Mouse (Mus musculus) urinary bladder, postnatal 14 days (tissue): ENCODE measurements around the gene Sgpl1.

Source experiments
- DNase-seq: peaks from one replicate; pipeline ENCODE4 v3.0.0; 2021; ENCODE audit warnings: low spot score

Gene Sgpl1

DNA sequence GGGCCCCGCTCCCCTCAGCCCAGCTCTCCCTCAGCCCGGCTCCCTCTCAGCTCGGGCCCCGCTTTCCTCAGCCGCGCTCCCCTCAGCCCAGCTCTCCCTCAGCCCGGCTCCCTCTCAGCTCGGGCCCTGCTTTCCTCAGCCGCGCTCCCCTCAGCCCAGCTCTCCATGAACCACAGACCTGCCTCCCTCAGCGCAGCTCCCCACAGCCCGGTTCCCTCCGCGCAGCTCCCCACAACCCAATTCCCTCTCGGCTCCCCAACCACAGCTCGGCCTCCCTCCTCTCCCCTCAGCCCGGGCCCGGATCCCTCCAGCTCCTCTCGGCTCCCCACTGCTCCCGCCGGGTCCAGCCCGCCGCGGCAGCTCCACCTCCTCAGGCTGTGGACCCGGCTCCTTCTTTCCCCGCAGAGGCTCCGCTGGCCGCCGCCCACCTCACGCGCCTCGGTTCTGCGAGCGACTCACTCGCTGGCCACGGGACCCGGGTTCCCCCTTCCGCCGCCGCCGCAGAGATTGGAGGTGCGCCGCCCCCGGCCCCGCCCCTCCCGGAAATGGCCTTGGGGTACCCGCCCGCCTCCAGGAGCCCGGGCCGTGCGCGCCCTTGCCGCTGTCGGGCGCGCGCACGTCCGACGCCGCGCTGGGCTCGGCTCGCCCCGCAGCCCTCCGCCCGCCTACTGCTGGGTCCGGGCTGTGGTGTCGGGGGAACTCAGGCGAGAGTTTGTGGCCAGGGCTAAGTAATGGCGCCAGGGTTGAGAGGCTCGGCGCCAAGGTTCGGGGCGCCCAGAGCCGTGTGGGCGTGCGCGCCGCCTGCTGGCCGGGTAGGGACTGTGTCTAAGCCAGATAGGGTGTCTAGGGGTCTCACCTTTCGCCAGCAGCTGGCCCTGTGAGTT, at the start of gene Sgpl1:
TSS of gene Sgpl1 (minus strand) at position 547 of the 884 bp plus-strand sequence.
- peak; percentile 94 for DNase-seq

DNA sequence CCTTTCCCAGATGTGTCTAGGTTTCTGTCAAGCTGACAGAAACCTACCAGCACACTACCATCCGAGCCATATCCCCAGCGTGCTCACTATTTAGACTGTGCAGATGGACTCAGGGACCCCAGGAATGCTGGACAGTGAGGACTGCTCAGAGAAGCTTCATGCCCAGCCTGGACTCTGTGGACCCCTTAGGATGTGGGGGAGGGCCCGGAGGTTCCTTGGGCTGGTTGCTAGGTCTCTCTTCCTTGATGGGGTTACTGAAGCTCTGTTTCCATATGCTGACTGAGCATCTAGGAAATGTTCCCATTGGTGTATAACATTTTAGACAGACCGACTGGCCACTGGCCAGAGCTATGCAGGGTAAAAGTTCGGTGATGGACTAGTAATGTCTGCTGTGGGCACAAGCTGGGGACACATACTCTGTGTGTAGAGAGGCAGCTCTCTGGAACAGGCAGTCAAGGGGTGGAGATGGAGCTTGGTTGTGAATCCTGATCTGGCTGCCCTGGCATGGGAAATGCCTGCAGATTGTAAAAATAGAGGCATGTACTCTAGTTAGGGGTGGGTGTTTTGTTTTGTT, 48.3 kb upstream of the Sgpl1 start:
- DNase-seq: no peak

DNA sequence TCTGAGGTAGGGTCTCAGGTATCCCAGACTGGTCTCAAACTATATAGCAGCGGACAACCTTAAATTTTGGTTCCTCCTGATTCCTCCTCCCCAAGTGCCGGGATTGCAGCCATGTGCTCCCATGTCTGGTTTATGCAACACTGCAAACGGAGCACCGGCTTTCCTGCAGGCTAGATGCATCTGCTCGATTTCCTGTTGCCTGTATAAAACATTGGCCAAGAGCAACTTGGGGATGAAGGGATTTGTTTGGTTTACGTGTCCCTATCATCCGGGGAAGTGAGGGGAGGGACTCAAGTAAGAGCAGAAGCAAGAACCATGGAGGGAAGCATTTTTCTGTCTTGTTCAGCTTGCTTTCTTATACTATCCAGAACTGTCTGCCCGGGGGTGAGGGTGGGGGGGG, 47.7 kb upstream of the Sgpl1 start:
- no peak for DNase-seq

DNA sequence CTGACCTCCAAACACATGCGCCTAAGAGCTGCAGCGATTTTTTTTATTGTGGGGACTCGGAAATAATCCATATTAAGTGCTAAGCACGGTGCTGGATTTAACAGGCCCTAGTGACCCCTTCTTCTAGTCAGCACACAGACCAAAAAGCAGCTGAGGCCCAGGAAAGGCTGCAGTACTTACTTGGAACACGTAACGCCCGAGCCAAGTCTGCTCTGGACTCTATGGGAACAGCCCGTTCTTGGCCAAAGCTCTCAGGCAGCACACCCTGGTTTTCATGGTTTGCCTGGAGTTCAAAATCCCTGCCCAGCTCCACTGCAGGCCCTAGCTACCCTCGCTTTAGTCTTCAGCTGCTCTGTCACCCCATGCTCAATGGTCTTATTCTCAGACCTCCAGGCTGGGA, 47.1 kb upstream of the Sgpl1 start:
- peak; percentile 39 for DNase-seq

DNA sequence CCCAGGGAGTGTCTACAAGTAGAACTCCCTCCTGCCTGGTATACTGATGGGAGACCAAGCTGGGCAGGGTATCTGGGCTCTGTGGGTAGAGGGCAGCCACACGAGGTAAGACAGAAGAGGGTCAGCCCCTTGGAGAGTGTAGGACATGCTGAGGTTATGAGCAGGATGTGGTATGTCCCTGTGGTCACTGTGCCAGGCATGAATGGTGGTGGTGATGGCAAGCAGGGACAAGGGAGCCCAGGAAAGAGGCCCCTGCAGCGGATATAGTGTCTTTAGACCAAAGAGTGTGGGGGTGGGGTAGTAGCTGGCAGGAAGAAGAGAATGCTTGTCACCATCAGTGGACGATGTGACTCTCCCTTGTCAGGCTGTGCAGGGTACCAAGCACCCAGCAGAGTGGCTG, 40.5 kb upstream of the Sgpl1 start:
- DNase-seq: no peak

DNA sequence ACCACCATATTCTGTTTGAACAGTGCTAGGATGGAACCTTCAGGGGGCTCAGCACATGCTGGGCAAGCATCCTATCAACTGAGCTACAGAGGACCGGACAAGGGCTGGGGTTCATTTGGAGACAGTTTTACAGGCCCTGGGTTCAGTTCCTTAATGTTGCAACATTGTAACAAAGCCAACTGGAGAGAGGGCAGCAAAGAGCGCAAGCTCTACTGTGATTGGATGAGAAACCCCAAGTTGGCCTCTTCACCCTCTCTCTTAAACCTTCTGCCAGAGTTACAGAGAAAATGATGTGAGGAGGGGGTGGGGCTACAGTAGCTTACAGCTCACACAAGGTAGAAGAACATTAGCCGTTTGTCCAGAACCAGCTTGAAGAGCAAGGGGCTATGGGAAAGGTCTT, 39.5 kb upstream of the Sgpl1 start:
- no peak for DNase-seq

DNA sequence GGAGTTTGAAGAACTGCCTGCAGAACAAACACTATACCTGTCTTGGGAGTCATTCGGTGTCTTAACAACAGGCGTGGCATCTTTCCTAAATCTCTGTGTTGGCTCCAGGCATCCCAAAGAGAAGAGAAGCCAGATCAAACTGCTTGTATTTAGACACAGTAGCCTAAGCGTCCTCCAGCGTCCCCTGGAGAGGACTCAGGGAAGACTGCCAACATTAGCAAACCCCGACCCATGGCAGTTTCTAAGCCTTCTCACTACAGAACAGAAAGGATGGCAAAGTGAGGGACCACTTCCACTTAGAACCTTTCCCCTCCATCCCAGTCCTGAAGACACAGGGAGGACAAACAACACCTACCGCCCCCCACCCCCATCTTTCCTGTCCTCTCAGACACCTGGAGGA, 32.4 kb upstream of the Sgpl1 start:
- no peak for DNase-seq

DNA sequence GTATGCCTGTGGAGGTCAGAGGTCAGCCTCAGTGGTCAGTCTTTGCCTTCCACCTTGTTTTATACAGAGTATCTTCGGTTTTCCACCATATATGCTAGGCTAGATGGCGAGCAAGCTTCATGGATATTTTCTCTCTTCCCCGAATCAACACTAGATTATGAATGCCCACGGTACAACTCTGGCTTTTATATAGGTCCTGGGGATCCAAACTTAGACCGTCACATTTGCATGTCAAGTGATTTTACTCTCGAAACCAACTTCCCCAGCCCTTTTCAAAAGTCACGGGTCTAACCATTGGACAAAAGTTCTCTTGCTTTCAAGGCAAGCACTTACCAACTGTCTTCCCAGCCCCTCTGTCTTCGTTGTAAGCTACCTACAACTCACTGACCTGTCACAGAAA, 31.2 kb upstream of the Sgpl1 start:
- no peak for DNase-seq

DNA sequence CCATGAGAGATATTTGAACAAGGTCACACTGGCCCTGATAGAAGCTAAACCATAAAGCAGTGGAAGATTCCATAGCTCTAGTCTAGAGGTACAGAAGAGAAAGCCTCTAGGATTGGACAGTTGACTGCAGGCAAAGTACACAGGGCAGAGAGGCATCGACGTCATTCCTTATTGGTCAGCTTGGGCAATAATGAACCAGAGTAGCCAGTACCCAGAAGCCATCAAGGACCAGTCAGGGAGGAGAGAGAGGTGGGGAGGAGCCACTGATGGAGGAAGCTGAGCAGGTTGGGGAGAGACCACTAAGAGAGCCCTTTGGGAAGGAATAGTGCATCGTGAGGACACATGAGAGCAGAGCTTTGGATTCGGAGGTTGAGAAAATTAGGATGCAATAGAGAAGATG, 30.2 kb upstream of the Sgpl1 start:
- DNase-seq: no peak

DNA sequence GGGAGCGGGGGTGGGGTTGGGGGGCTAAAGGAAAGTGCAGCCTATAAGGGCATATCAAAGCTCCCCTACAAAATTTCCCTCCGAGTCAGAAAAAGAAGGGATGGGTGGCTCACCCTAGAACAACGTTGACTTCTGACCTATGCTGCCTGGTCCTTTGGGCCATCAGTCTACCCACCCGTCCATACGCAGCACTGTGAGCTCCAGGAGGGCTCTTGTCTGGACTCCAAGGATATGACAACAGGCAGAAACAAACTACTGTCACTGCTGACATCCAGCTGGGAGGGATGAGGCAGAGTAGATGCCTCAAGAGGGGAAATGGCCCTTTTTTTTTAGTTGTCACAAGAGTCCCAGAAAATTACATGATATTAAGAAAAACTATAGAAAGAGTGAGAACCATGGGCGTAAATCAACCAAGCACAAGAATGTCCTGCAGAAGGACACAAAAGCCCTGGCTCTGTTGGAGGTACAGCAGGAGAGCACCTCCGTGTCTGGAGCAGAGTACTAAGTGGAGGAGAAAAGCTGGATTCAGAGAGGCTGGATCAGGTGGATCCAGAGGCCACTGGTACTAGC, 28.8 kb upstream of the Sgpl1 start:
- DNase-seq: no peak

DNA sequence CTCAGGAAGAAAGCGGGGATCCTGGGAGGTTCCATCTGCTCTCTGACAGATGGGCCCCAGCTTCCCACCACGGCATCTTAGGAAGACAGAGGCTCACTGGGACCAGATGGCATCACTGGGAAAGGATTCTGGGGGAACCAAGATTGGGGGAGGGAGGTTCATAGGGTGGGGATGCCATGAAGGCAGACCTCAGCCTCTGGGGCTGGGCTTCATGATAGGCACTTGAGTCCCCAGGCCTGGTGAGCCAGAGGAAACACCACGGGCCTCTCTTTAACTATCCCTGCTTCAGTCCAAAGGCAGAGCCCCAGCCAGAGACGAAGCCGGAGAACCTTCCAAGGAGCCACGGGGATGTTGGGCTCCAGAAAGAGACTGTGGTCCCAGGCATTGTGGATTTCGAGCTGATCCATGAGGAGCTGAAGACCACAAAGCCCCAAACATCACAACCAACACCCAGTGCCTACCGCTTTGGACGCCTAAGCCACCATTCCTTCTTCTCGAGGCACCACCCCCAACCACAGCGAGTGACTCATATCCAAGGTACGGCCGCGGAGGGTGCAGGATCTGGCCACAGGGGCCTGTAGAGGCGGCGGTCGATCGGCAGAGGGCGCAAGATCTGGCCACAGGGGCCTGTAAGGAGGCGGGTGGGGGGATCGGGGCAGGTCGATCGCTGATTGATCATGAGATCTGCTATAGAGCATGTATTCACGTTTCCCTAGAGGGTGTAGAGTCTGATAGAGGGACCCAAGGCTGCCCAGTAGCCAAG, 28.1 kb upstream of the Sgpl1 start:
- peak; percentile 54 for DNase-seq

DNA sequence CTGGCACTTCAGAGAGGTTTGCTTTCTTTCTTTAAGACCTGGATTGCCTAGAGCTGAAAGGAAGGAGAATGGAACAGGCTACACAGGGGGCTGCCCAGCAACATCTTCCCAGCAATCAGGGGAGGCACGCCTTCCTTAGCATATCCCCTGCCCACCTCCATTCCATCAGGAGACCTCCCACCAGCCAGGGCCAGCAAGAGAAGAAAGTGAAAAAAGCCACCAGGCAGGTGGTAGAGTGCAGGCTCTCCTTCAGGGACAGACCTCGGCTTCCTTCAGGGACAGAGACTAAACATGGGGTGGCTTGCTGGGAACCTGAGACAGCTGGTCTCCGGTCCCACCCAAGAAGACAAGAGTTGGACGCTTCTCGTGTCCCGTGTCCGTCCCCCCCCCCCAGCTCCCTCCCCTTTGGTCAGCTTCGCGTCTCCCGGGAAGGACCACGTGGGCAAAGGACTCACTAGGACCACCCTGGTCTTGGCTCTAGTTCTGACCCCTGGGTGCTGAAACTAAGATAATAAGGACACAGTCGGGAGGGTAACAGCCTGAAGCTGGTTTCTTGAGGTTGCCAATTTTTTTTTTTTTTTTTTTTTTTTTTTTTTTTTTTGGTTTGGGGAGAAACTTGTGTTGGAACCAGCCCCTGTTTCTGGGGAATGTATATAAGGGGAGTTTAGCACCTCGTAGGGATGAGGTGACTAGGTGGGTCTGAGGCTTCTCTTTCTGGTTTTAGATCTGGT, 27.4 kb upstream of the Sgpl1 start:
- DNase-seq: no peak

DNA sequence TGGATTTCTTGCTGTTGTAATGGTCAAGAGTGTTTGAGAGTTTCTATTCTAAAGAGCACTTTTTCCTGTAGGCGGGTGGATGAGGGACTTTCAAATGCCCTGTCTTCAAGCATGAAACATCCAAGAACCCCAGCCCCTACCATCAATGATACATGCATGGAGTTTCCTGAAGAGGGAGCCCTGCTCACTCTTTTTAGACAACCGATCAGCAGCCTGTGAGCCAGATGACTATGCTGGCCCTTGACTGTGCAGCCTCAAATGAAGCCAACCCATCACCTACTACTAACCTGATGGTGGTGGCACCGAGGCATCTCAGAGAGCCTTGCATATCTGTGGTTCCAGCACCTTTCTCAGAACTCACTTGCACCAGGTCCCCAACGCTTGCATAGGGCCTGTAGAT, 25.0 kb upstream of the Sgpl1 start:
- DNase-seq: no peak

DNA sequence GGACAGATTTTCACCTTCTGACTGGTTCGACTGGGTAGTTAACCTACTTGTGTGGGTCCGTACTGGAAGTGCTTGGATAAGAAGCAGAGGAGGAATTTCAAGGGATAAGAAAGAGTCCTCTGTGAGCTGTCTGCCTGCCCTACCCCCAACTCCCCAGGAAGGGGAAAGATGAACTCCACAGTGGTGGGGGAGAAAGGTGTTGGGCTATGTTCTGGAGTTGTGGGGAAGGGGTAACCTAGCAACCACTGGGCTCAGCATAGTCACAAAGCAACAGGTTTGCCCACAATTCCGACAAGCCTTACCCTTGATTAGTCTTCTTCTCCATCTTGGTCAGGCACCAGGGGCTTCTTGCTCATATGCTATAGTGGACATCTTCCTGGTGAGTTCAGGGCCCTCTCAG, 24.2 kb upstream of the Sgpl1 start, which contains the start of gene Tbata:
TSS of gene Tbata (plus strand) at position 301 of the 400 bp plus-strand sequence.
- DNase-seq: no peak

DNA sequence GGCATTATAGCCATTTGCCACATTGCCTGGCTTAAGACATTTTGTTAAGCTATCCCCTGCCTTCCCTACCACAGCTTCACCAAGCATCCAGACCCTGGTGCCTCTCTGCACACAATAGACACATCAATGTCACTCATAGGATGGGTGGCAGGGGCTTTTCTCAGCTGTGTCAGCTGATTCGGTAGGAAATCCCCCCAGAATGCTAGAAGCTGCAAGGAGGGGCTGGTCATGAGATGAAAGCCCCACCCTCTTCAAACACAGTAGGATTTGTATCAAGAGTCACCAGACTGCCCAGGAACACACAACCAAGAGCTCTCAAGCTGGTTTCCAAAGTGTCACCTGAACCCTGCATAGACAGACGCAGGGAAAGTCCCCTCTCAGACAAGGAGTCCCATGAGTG, 20.9 kb upstream of the Sgpl1 start:
- no peak for DNase-seq

DNA sequence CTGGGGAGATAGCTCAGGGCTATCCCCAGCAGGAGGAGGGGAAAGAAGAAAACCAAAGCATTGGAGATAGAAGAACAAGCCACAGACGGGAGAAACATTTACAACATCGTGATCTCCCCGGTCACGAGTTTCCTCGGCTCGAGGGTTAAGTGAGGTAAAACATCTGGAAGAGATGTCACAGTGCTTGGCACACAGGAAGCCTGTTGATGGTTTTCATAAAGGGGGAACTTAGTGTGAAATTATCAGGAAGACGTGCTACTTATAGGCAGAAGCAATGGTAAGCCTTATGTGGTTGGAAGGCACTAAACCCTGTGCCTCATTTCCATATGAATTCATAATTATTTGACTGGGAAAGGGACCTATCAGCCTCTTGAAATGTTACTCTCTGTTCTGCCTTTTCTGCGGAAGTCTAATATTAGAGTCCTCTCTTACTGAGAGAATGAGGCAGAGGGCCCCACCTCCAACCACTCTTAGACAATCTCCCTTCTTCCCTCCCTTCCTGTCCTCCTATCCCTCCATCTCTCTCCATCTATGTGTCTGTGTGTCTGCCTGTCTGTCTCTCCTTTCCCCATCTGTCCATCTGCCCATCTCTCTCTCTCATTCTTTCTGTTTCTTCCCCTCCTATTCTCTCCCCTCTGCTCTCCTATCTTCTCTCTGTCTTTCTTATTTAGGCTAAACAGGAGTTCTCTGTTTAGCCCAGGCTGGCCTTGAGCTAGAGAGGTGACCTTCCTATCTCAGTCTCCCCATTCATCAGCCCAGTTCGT, 20.0 kb upstream of the Sgpl1 start:
- DNase-seq: no peak

DNA sequence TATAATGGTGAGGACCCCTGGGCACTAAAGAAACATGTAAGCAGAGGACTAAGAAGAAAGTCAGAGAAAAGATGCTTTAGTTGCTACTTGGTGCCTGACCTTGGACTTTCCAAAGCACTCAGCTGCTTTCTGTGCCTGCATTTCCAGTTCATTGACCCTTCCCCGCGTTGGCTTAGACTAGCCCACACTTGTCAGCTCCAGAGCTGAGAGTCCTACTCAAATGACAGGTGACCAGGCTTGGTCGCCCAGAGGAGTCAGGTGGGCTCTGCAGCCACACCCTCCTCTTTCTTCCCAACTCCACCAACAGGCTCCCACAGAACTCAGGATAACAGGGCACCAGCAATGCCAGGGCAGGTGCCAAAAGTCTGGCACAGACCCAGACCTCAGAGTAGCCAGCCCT, 14.9 kb upstream of the Sgpl1 start:
- DNase-seq: peak; percentile 69

DNA sequence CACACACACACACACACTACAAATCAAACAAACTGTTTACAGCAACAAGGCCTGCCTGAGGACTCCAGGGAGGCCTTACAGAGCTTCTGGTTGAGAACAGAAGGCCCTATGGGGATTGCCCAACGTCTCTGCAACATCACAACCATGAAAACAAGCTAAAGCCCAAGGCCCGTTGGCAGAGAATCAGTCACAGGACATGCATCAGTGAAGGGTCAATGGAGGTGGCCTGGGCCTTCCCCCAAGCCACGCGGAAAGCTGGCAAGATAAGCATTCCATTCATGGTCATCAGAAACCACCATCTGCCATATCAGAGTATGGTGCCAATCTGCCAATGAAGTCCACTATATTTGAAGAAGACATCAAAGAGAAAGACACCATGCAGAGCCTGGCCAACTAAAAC, 13.2 kb upstream of the Sgpl1 start:
- no peak for DNase-seq

DNA sequence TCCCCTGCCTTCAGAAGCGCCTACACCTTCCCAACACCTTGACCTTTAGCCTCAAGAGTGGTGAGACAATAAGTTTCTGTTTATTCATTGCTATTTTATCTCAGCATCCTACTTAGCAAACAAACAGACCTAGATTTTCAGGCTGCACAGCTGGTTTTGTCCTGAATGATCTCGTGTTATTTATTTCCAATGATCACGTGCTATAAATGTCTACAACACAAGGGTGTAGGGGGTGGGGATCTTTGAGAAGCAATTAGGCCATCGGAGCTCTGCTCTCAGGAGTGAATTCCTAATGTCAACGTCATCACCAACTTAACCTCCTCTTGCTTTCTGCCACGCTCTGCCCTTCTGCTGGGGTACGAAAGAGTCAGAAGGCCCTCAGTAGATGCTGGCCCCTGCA, 12.6 kb upstream of the Sgpl1 start:
- DNase-seq: peak; percentile 35

DNA sequence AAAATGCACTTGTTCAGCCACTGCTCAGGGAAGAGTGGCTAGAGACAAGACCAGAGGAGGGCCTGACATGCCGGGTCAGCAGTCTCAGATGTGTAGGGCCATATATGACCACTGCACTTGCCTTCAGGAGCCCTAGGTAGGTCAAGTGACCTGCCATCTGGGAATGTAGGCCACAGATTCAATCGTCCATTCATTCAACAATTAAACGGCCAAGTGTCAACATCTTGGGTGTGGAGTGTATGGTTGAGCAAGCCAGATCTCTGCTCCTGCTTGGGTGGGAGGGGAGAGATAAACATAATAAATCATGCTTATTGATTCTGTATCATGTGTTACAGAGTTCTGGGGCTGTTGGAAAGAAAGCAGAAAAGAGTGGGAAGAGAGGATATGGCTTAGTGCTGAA, 11.1 kb upstream of the Sgpl1 start:
- DNase-seq: no peak

DNA sequence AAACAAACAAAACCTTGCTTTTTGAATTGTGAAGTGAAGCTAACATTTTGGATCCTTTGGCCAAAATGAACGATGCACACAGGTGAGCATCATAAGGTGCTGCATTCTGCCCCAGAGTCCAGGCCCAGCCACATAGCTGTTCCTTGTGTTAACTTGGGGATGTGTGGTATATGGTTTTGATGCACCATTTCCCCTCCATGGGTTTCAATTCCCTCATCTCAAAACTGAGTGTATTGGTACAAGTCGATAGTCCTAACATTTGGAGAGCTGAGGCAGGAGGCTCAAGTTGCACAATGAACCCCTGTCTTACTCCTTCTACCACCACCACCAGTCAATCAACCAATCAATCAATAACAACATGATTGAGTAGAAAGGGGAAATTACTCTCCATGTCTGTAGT, 8.9 kb upstream of the Sgpl1 start:
- no peak for DNase-seq
